Mouse (Mus musculus): ENCODE measurements at regions not wholly inside any gene's neighbourhood (a gene's known extent, or its start where the extent isn't known, plus 50 kb on each side); places are given as distances from the start of the nearest gene placed in this dataset.

DNA sequence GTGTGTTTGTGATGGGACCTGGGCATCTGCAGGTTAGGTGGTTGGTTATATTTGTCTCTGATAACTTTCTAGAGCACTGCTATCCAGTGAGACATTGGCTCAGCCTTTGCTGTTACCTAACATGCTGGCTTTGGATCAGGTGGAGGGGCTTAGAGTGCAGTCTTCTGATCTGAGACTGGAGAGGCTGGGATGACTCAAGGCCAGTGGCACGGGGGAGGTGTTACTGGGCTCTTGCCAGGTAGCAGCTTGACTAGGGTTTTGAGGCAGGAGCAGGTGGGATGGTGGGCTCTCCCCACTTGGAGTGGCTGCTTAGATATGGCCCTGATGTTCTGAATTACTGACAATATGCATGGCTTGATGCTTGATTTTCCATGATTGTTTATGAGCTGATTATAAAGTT is 236.0 kb downstream of the Zfp704 start:
- no peak for DNase-seq (ENCODE audit: low read depth, low spot score)

DNA sequence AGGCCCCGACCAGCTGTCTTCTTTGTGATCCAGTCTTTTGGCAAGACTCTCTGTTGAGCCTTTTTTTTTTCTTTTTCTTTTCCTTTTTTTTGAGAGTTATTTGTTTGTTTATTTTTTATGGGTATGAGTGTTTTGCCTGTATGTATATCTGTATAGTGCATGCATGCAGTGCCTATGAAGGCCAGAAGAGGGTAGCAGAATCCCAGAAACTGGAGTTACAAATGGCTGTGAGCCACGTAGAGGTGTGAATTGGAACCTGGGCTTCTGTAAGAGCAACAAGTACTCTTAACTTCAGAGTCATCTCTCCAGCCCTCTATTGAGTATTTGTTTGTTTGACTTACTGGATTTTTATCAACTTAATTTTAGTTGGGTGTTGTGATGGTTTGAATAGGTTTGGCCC is 239.8 kb downstream of the Zfp704 start:
- DNase-seq (ENCODE audit: low read depth, low spot score): no peak

DNA sequence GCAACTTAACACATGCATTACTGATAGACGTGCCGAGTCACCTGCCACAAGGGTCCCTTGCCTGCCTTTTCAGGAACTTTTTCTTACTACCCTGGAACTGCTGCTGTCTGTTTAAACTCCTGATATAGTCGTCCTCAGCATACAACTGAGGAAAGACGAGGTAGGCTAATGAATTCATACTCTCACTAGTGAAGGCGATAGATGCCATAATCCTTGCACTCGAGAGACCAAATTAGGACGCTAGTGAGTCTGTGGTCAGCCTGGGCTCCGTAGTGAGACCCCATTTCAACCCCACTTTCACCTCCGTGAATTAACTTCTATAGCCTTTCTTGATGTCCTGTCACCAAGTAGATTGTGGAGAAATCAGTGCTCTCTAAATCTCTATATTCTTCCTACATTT is 244.1 kb downstream of the Zfp704 start:
- DNase-seq (ENCODE audit: low read depth, low spot score): no peak

GRCm38 (mm10) chr3:9359186-9359585 is 250.7 kb downstream of the Zfp704 start:
- DNase-seq (ENCODE audit: low read depth, low spot score): no peak

DNA sequence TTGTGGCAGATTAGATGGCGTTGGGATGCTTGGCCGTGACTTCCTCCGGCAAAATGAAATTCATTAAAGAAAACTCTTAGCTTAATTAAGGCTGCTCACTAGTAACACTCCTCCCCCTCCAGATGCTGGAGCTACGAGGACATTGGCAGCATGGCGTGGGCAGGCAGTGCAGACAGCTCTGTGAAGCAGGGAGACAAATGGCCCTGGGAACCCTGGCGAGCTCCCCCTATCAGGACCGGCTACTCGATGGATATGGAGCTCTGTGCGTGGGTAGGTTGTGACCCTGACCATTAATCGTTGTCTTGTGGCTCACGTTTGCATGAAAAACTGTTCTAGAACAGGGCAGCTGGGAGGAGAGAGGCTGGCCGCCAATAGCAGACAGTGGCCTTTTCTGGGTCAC is 251.8 kb downstream of the Zfp704 start:
- DNase-seq (ENCODE audit: low read depth, low spot score): no peak

DNA sequence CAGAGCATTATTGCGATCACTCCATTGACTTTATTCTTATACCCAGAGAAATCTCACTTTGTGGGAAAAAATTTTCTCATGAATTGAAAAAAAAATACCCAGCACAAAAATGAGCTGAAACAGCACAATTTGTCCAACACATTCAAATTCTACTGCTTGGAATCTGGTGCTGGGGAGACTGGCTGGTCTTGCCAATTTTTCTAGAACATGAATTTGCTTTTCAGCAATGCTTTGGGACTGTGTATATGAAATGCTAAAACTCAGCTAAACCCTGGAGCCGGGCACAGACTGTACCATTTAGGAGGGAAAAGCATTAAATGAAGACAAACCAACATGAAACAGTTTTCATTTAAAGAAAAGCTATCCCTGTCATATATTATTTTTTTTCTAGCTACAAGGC is 252.2 kb downstream of the Zfp704 start:
- DNase-seq (ENCODE audit: low read depth, low spot score): no peak

DNA sequence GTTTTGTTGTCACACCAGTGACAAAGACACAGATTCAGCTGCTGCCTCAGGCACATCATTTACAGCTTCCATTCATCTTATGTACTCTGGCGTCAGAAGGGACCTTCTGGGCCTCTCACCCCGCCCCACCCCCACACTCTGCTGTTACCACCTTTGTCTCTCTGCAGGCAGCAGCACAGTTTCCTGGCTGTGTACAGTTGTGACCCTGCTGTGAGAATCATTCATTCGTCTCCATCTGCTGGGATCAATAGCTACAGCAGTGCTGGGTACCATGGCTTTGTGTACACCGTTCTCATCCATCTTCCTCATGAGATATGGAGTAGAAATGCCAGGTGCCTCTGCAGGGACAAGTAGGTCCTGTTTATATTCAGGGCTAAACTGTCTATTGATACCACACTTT is 254.0 kb downstream of the Zfp704 start:
- no peak for DNase-seq (ENCODE audit: low read depth, low spot score)

- DNase-seq (ENCODE audit: low read depth, low spot score): no peak
Observed at GRCm38 (mm10) chr3:9354756-9355155, 255.1 kb downstream of the Zfp704 start.

- no peak for DNase-seq (ENCODE audit: low read depth, low spot score)
Observed at GRCm38 (mm10) chr3:9352251-9352650, 257.6 kb downstream of the Zfp704 start.

DNA sequence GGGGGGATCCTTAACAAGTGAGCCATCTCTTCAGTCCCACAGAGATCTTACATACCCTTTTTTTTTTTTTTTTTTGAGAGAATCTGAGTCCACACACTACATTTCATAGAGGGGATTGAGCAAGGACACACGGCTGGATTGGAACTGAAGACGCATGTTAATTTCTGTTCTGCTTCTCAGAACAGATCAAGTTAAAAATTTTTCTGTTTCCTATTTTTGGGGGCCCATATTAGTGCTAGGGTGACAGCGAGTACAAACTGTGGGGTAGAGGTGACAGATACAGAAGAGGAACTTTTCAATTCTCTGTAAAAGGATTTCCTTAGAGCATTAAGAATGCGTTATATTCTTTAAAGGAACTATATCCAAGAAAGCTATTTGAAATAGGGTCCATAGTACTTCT is 260.1 kb downstream of the Zfp704 start:
- DNase-seq (ENCODE audit: low read depth, low spot score): no peak

GRCm38 (mm10) chr3:9347446-9347860 is 262.4 kb downstream of the Zfp704 start:
- DNase-seq (ENCODE audit: low read depth, low spot score): peak; percentile 52

DNA sequence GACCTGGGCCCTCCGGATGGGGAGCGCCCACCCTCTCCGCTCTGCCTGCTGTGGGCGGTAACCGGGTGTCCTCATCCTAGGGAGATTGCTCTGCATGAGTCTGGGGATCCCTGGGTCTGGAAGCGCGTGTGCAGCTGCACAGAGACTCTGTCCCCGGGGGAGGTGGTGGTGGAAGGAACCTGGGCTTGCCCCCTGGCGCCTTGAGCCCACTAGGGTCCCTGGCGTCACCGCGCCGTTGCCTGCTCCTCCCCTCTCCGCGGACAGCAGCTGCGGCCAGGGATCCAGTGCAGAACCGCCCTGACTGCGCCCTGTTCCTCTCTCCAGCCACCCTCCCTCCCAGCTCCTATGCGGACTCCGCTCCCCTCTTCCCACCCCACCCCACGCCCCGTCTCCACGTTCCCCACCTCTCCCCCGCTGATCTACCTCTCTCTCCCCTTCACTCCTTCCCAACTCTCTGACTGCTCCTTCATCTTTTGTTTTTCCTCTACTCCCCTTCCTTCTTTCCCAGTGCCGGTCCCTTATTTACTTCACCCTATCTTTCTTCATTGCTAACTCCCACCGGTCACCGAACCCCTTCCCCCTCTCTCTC is 262.9 kb downstream of the Zfp704 start:
- DNase-seq (ENCODE audit: low read depth, low spot score): no peak

DNA sequence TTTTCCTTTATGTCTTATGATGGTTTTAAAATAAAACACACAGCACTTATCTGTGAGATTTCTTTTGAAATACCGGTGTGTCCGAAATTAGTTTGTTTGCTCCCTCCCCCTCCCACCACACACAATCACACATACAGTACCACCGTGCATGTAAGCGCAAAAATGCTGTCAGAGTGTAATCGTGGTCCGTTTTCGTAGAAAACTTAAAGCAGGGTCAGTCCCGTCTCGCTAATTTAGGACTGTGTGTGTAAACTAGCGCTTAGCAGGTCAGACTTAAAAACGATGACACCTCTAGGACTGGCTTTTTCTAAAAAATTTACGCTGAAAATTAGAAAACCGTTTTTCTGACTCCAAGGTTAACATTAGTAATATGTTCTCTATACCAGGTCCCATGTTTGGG is 263.5 kb downstream of the Zfp704 start:
- no peak for DNase-seq (ENCODE audit: low read depth, low spot score)

DNA sequence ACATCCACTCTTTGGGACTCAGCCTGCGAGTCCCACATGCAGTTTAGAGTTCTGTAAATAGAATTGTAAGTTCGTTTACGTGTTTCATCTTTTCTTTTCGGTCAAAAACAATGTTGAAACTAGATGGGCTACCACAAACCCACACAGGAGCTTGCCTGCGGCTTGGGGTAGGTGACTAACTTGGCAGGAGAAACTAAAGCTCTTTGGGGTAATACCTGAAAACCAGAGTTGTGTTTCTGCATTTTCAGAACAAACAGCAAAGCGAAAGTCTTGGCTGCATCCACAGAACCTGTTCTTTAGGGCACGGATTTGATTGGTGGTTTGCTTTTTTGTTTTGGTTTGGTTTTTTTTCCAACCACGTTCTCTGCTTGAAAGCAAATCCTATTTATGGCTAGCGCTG is 264.0 kb downstream of the Zfp704 start:
- DNase-seq (ENCODE audit: low read depth, low spot score): no peak

- no peak for DNase-seq (ENCODE audit: low read depth, low spot score)
Observed at GRCm38 (mm10) chr3:9343586-9343985, 266.3 kb downstream of the Zfp704 start.

- DNase-seq (ENCODE audit: low read depth, low spot score): no peak
Observed at GRCm38 (mm10) chr3:9342167-9342566, 267.7 kb downstream of the Zfp704 start.

DNA sequence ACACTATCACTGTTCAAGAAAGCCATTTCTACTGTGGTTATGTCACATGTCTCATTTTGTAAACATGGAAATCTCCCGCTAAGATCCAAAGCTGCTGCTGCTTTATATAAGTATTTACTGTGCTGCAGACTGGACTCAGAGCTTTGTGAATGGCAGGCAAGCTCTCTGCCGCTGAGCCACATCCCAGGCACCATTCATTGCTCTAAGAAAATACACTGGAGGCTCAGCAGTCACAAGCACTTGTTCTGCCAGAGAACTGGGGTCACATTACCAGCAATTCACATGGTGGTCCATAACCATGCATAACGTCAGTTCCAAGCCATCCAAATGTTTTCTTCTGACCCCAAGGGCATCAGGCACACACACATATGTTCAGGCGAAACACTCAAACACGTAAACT is 268.2 kb downstream of the Zfp704 start:
- no peak for DNase-seq (ENCODE audit: low read depth, low spot score)

DNA sequence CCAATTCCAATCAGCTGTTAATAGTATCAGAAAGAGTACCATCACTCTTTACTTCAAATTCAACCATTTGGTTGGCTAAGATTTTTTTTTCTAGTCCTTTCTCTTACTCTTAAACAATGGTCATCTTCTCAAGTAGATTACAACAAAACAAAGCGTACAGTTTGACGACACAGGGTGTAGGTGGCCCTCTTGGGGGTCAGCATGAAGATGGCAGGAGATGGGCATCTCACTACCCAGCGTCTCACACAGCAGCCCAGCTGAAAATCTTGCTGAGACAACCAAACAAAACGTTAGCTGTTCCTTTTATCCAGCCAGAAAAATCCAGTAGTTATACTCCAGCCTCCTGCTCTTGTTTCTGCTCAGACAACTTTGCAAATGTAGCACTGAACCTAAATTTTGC is 268.6 kb downstream of the Zfp704 start:
- no peak for DNase-seq (ENCODE audit: low read depth, low spot score)

GRCm38 (mm10) chr3:9340788-9341187 is 269.1 kb downstream of the Zfp704 start:
- no peak for DNase-seq (ENCODE audit: low read depth, low spot score)

DNA sequence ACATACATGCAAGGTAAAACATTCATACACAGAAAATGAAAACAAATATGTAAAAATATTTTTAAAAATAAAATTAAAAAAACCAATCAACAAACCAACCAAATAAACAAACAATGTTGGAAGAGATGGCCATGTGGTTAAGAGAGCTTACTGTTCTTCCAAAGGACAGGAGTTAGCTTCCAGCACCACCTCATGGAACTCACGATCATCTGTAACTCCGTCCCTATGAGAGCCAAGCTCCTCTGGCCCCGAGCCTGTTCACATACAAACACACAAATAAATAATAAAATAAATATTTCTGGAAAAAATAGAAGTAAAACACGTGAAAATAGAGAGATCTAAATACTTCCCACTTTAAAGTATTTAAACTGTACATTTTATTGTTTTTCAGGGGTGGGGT is 269.5 kb downstream of the Zfp704 start:
- DNase-seq (ENCODE audit: low read depth, low spot score): no peak

GRCm38 (mm10) chr3:9339669-9340068 is 270.2 kb downstream of the Zfp704 start:
- DNase-seq (ENCODE audit: low read depth, low spot score): no peak

DNA sequence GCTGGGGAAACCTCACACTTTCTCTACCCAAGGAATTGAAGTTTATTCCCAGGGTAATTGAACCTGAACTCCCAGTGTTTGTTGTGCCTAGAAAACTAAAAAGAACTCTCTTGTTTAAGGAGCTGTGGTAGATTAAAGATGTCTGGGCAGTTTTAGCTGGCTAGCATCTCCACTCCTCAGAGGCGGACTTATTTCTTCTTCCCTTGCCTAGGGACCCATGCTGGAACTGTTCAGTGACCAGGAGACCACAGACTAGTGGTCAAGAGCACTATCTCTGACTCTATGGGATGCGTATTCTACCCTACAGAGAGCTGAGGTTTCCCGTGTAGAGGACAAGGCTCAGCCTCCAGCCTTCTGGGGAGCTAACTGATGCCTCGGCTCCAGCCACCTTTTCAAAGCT is 274.3 kb downstream of the Zfp704 start:
- DNase-seq (ENCODE audit: low read depth, low spot score): no peak

Measured in embryo, embryonic 11.5 days (tissue).